Mouse (Mus musculus): Measurements from ENCODE around the gene Coq6.

DNA sequence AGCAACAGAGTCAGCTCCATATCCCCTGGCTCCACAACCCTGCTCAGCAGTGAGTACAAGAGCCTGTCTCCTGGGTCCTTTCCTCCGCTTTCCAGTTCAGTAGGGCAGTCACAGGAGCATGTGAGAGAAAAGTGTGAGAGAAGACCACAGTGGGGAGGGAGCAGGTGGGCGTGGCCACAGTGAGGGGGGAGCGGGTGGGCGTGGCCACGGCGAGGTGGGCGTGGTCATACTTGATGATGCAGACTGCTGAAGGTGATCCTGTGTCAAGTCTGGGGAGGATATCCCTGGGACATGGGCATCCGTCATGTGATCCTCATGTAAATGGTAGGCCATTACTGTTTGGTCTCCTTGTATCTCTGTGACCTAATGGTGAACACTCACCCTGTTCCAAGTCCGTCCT is 5.5 kb downstream of the Coq6 start:
- no peak for TF ChIP-seq CTCF (IDR thresholded peaks at IDR 0.05; ENCODE audit: low read depth)
- TF ChIP-seq EP300 (IDR thresholded peaks at IDR 0.05; ENCODE audit: low read depth): no peak

Measured in liver, embryonic 14.5 days (tissue).